Mouse (Mus musculus): ENCODE measurements at regions not wholly inside any gene's neighbourhood (a gene's known extent, or its start where the extent isn't known, plus 50 kb on each side); places are given as distances from the start of the nearest gene placed in this dataset.

- no peak for DNase-seq (ENCODE audit: extremely low spot score)
These were observed 356.6 kb downstream of the Smarca1 start for GRCm38 (mm10) chrX:47536130-47536529.

GRCm38 (mm10) chrX:47495056-47495455 lies 397.7 kb downstream of the Smarca1 start:
- DNase-seq (ENCODE audit: extremely low spot score): peak; percentile 1

GRCm38 (mm10) chrX:47482728-47483127 lies 410.0 kb downstream of the Smarca1 start:
- no peak for DNase-seq (ENCODE audit: extremely low spot score)

GRCm38 (mm10) chrX:47478226-47478625 lies 414.5 kb downstream of the Smarca1 start:
- DNase-seq (ENCODE audit: extremely low spot score): no peak

- DNase-seq (ENCODE audit: extremely low spot score): no peak
These were observed 425.9 kb downstream of the Smarca1 start for GRCm38 (mm10) chrX:47466721-47467499.

- no peak for DNase-seq (ENCODE audit: extremely low spot score)
These were observed 430.9 kb downstream of the Smarca1 start for GRCm38 (mm10) chrX:47461660-47462490.
